Mouse (Mus musculus) kidney, adult 2 months (tissue): Measurements from ENCODE around the gene Rab27a. TPM values are rescaled to one million over a fixed set of nuclear protein-coding genes. Genes with fewer than 3 reads are reported as not detected.
A peak's percentile ranks its signal among the peaks of the same experiment; 100 is the strongest.

Source experiments
- DNase-seq: peaks from one replicate; pipeline ENCODE4 v3.0.0; 2021
- H3K27ac ChIP-seq: fragments of 200-500 bp; 2 replicates; pipeline ENCODE4 v1.5.1; 2012; ENCODE audit warnings: low read depth, low read length, control low read depth, inconsistent platforms; ENCODE audit not compliant: insufficient read depth
- H3K27me3 ChIP-seq: fragments of 200-500 bp; replicated peaks from 2 replicates; pipeline ENCODE4 v1.6.1; 2012; ENCODE audit warnings: mild to moderate bottlenecking, moderate library complexity, low read length, inconsistent platforms; ENCODE audit not compliant: control insufficient read depth, insufficient read depth
- H3K36me3 ChIP-seq: fragments of 200-500 bp; 2 replicates; pipeline ENCODE4 v1.6.1; 2012; ENCODE audit warnings: mild to moderate bottlenecking, moderate library complexity, low read length, inconsistent platforms; ENCODE audit not compliant: control insufficient read depth, insufficient read depth
- H3K4me1 ChIP-seq: fragments of 200-500 bp; 2 replicates; pipeline ENCODE4 v1.6.1; 2011; ENCODE audit warnings: low read length; ENCODE audit not compliant: control insufficient read depth, insufficient read depth
- H3K4me3 ChIP-seq: fragments of 200-500 bp; 2 replicates; pipeline ENCODE4 v1.5.1; 2011; ENCODE audit warnings: mild to moderate bottlenecking, low read depth, low read length, control low read depth; ENCODE audit not compliant: insufficient read depth
- CTCF ChIP-seq: fragments of 200-500 bp; conservative IDR thresholded peaks from 2 replicates; pipeline ENCODE4 v1.5.1; 2011; ENCODE audit warnings: low read depth, mild to moderate bottlenecking, control low read depth, low read length, moderate library complexity, mixed read lengths; ENCODE audit not compliant: insufficient read depth, insufficient read length
- POLR2A ChIP-seq: fragments of 200-500 bp; IDR thresholded peaks from one replicate; pipeline ENCODE4 v1.6.1; 2011; ENCODE audit warnings: low read depth, low read length, control low read depth
- WGBS: fragments of 180-500 bp; shearing (Covaris S2); methylation state at CpG from one replicate; pipeline ENCODE4 v1.1.7; 2018; 5-methylcytosine and 5-hydroxymethylcytosine counted together
- polyA plus RNA-seq: library from polyadenylated mRNA; depleted of rRNA; stranded (reverse); fragments of >200 nt; gene quantifications from 2 replicates; pipeline ENCODE4 v1.2.3, GENCODE M21; 2012

Gene Rab27a
- polyA plus RNA-seq, 1 experiment: 9.4 TPM

- Histone ChIP-seq H3K36me3 (no peaks in the 10 kb centered on the region), H3K4me1 (no peaks in the 10 kb centered on the region), H3K4me3 (no peak overlapping the region), H3K27ac (no peak overlapping the region), H3K27me3 (no peaks in the 10 kb centered on the region)
- no peak for TF ChIP-seq CTCF
- TF ChIP-seq POLR2A: no peak
- 79% methylated on average over 10 of the region's 10 CpGs for WGBS
- no peak for DNase-seq
Measured at GRCm38 (mm10) chr9:73045711-73046110, 1.1 kb downstream of the Rab27a start.

GRCm38 (mm10) chr9:73047906-73048305 lies 3.3 kb downstream of the Rab27a start:
- H3K27me3 ChIP-seq: no peaks in the 10 kb centered on the region
- no peak overlapping the region for H3K27ac ChIP-seq
- no peak for DNase-seq
- no peaks in the 10 kb centered on the region for H3K4me1 ChIP-seq
- no peaks in the 10 kb centered on the region for H3K36me3 ChIP-seq
- H3K4me3 ChIP-seq: no peak overlapping the region
- no peak for TF ChIP-seq POLR2A
- no peak for TF ChIP-seq CTCF
- WGBS: 90% methylated on average over 2 of the region's 2 CpGs

- Histone ChIP-seq H3K4me1 (peaks cover under 1% of the 10 kb centered on the region; the same call in 1 of the 2 replicates), H3K27me3 (no peaks in the 10 kb centered on the region), H3K4me3 (no peak overlapping the region), H3K36me3 (no peaks in the 10 kb centered on the region), H3K27ac (no peak overlapping the region)
- DNase-seq: no peak
- no peak for TF ChIP-seq POLR2A
- no peak for TF ChIP-seq CTCF
- WGBS: 59% methylated on average over 4 of the region's 4 CpGs
Measured at GRCm38 (mm10) chr9:73048927-73049326, 4.3 kb downstream of the Rab27a start.

- Histone ChIP-seq H3K27ac (no peak overlapping the region), H3K36me3 (no peaks in the 10 kb centered on the region), H3K4me3 (no peak overlapping the region), H3K4me1 (peaks cover 2% of the 10 kb centered on the region; the same call in 1 of the 2 replicates), H3K27me3 (no peaks in the 10 kb centered on the region)
- DNase-seq: no peak
- WGBS: 68% methylated on average over 5 of the region's 5 CpGs
- TF ChIP-seq CTCF (no peak), POLR2A (no peak)
Measured at GRCm38 (mm10) chr9:73049833-73050232, 5.2 kb downstream of the Rab27a start.

GRCm38 (mm10) chr9:73050606-73051005 lies 6.0 kb downstream of the Rab27a start:
- peaks cover 4% of the 10 kb centered on the region; the same call in 1 of the 2 replicates for H3K4me1 ChIP-seq
- H3K27ac ChIP-seq: no peak overlapping the region
- no peak for DNase-seq
- H3K4me3 ChIP-seq: no peak overlapping the region
- 54% methylated on average over 8 of the region's 8 CpGs for WGBS
- H3K36me3 ChIP-seq: no peaks in the 10 kb centered on the region
- no peak for TF ChIP-seq CTCF
- TF ChIP-seq POLR2A: no peak
- no peaks in the 10 kb centered on the region for H3K27me3 ChIP-seq

- no peak overlapping the region for H3K4me3 ChIP-seq
- 37% methylated on average over 10 of the region's 10 CpGs for WGBS
- peak; percentile 70 for DNase-seq
- H3K36me3 ChIP-seq: no peaks in the 10 kb centered on the region
- H3K27ac ChIP-seq: peak overlapping the region; percentile 73
- no peaks in the 10 kb centered on the region for H3K27me3 ChIP-seq
- H3K4me1 ChIP-seq: peaks cover 7% of the 10 kb centered on the region; the same call in 1 of the 2 replicates
- TF ChIP-seq CTCF: no peak
- no peak for TF ChIP-seq POLR2A
Measured at GRCm38 (mm10) chr9:73055441-73055911, 10.8 kb downstream of the Rab27a start.

GRCm38 (mm10) chr9:73059224-73059623 lies 14.6 kb downstream of the Rab27a start:
- no peaks in the 10 kb centered on the region for H3K36me3 ChIP-seq
- H3K4me3 ChIP-seq: no peak overlapping the region
- H3K27me3 ChIP-seq: no peaks in the 10 kb centered on the region
- 93% methylated on average over 4 of the region's 4 CpGs for WGBS
- peaks cover 5% of the 10 kb centered on the region; the same call in 1 of the 2 replicates for H3K4me1 ChIP-seq
- DNase-seq: no peak
- no peak overlapping the region for H3K27ac ChIP-seq
- no peak for TF ChIP-seq CTCF
- no peak for TF ChIP-seq POLR2A
